Mouse (Mus musculus): ENCODE measurements around the gene Psmb2.

DNA sequence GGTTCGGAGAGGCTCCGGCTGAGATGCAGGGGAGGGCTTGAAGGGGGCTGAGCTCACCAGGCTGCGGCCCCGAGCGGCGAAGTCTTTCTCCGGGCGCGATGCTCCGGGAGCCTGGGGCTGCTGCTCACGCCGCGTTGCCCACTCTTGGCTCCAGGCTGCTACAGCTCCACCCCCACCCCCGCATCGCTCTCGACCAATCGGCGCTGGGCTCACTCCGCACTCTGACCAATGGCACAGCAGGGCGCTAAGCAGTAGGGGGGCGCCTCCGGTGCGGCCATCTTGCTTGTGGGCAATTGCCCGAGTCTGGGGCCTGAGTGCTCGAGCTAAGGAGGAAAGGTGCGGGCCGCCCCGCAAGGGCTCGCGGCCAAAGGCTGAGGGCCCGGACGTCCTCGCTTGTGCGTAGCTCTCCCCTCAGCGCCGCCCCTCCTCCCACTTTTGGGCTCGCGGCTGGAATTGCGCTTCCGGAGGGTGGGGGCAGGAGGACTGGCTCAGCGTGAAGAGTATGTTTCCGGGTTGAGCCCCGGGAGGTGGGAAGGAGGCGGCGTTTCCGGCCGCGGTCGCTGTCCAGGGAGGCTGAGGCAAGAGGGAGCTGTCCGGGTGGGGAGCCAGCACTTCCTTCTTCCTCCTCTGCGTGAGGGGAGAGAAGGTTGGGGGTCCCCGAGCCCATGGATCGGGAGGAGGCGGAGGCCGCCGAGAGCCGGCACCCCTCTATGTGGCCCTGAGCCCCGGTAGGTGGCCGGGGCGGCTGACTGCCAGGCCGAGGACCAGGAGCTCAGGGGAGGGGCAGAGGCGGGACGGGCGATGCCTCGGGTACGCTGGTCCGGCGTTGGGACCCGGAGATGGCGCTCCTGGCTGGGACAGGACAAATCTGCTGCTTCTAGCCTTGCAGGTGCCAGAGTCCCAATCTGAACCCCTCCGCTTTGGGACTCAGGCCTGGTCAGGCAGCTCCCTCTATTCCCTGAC lies 76.1 kb downstream of the Psmb2 start, which contains the start of the genes Ncdn and AU040320:
- TF ChIP-seq CTCF (IDR thresholded peaks at IDR 0.05; ENCODE audit: insufficient read depth, low read depth, low read length), result no peak
- TF ChIP-seq POLR2A (IDR thresholded peaks at IDR 0.05; ENCODE audit: insufficient read depth, low read depth, low read length), result peak; percentile 91

All from olfactory bulb, adult 2 months (tissue).